Mouse (Mus musculus) bone marrow macrophage, adult 2 months (primary cell): ENCODE data around the gene Fgfr2.

Experiments
- CTCF ChIP-seq: IDR thresholded peaks from 2 replicates; pipeline ENCODE4 v1.5.1; 2012; ENCODE audit warnings: low read depth, mild to moderate bottlenecking, low read length, moderate library complexity
- POLR2A ChIP-seq: IDR thresholded peaks from 2 replicates; pipeline ENCODE4 v1.6.1; 2012; ENCODE audit warnings: mild to moderate bottlenecking, low read depth, low read length, borderline replicate concordance

- TF ChIP-seq CTCF (no peak), POLR2A (no peak)
Observed at GRCm38 (mm10) chr7:132480696-132481306, 642.3 kb downstream of the Fgfr2 start.
